Mouse (Mus musculus) neural tube, embryonic 10.5 days (tissue): ENCODE measurements around the gene Qrich1.
A peak's percentile ranks its signal among the peaks of the same experiment; 100 is the strongest.

Source experiments
- DNase-seq: peaks from one replicate; pipeline ENCODE4 v3.0.0-alpha.2; 2017; ENCODE audit warnings: low spot score; ENCODE audit errors: extremely low spot score

The Qrich1 gene

GRCm38 (mm10) chr9:108563671-108564070, 47.1 kb downstream of the Qrich1 start:
- DNase-seq = no peak

GRCm38 (mm10) chr9:108564131-108564530, 47.5 kb downstream of the Qrich1 start:
- DNase-seq = no peak

GRCm38 (mm10) chr9:108565881-108566814, 49.5 kb downstream of the Qrich1 start:
- no peak for DNase-seq

GRCm38 (mm10) chr9:108566815-108567776, 50.5 kb downstream of the Qrich1 start, which contains the start of gene Ndufaf3:
Gene Ndufaf3 (minus strand): TSS chr9:108567434.
- DNase-seq = peak; percentile 96

- DNase-seq = no peak
Measured at GRCm38 (mm10) chr9:108567931-108568419, 51.4 kb downstream of the Qrich1 start.

GRCm38 (mm10) chr9:108568511-108568921, 51.9 kb downstream of the Qrich1 start:
- DNase-seq = no peak

- DNase-seq = peak; percentile 91
Measured at GRCm38 (mm10) chr9:108569381-108570206, 53.0 kb downstream of the Qrich1 start, which contains the start of gene Dalrd3. Gene Dalrd3 (plus strand): TSS chr9:108569886.

- DNase-seq = peak; percentile 75
Measured at GRCm38 (mm10) chr9:108570207-108570896, 53.7 kb downstream of the Qrich1 start.

GRCm38 (mm10) chr9:108571401-108571973, 54.9 kb downstream of the Qrich1 start:
- no peak for DNase-seq

- no peak for DNase-seq
Measured at GRCm38 (mm10) chr9:108572321-108572720, 55.7 kb downstream of the Qrich1 start.

- peak; percentile 71 for DNase-seq
Measured at GRCm38 (mm10) chr9:108573774-108574690, 57.4 kb downstream of the Qrich1 start.

- DNase-seq = no peak
Measured at GRCm38 (mm10) chr9:108574921-108575320, 58.3 kb downstream of the Qrich1 start.

- no peak for DNase-seq
Measured at GRCm38 (mm10) chr9:108575321-108576297, 59.0 kb downstream of the Qrich1 start.

- no peak for DNase-seq
Measured at GRCm38 (mm10) chr9:108577025-108577424, 60.4 kb downstream of the Qrich1 start.

- DNase-seq = no peak
Measured at GRCm38 (mm10) chr9:108577934-108578544, 61.4 kb downstream of the Qrich1 start.

- DNase-seq = peak; percentile 96
Measured at GRCm38 (mm10) chr9:108578545-108579343, 62.1 kb downstream of the Qrich1 start, which contains the start of gene Wdr6. Gene Wdr6 (minus strand): TSS chr9:108578739.
